Mouse (Mus musculus) lung, adult 10 weeks (tissue): ENCODE results near the gene Nol7. TPM values are rescaled to one million over a fixed set of nuclear protein-coding genes. Genes with fewer than 3 reads are reported as not detected.

Experiments used
- polyA plus RNA-seq: library from polyadenylated mRNA; stranded (reverse); fragments of 350-450 nt; fragmentation: Illumina TruSeq; extraction: RNeasy Lipid Tissue Mini Kit (QIAGEN cat#74804); gene quantifications from one replicate; pipeline ENCODE4 v1.2.3, GENCODE M21; 2014; ENCODE audit warnings: low read depth, low replicate concordance; ENCODE audit not compliant: insufficient read depth

Nol7 gene
- polyA plus RNA-seq: 103 TPM

DNA sequence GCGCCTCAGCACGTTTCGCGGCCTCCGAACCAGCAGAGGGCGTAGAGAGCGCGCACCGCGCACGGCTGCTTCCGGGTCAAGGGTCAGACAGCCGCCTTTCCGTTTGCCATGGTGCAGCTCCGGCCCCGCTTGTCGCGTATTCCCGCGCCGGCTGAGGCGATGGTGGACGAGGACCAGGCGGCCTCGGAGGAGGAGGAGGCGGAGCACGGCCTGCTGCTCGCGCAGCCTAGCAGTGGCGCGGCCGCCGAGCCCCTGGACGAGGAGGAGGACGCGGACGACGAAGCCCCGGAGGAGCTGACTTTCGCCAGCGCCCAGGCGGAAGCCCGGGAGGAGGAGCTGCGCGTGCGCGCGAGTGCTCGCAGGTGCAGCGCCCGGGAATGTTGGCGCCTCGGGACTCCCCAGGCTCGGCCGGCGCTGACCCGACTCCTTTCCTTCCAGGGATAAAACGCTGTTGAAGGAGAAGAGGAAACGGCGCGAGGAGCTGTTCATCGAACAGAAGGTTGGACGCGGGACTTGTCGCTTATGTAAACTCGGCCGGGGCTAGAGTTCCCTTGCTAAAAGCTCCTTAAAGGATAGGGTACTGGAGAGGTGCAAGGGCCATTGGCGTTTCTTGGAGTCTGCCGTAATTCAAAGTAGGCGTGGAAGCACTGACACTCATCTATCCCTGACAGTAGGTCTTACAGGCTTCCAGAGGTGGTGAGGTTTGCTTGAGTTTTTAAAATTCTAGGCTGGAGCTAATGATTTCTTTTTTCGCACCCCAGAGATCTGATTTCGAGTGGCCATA lies at the start of gene Nol7:
TSS of gene Nol7 (plus strand) at position 94 of the 784 bp plus-strand sequence.

DNA sequence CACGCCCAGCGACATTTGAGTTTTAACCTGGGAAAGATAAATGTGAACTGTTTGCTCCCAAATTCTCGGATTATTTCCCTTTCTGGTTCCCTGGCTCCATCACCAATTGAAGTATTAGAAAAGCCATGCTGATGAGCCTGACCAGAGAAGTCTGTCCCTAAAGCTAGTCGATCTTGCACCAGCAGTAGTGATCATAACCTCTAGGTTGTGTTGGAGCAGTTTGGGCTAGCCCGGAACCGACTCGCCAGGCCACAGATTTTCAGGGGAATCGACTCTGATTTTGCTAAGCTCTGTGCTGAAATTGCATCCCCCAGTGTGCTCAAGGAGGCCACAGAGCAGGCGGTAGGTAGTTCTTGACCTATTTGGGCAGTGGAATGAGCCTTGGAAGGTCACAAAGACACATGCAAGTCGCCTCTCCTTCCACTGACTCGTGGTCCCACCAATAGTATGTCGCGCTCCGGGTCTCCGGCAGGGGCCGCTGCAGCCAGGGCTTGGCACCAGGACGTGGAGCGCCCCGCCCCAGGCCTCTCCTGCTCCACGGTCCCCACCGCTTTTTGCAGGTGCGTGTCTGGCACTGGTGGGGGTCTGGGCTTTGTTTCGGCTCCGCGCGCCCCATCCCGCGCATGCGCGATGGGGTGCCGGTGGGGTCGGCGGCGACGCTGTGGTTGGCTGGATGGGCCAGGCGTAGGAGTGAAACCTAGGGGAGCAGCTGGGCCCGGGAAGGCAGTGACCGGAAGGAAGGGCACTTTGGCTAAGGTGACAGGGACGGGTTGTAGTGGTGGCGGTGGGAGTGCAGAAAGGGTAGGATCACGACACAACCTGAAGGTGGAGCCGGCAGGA lies 33.0 kb upstream of the Nol7 start, which contains the start of gene Sirt5:
TSS of gene Sirt5 (plus strand) at position 512 of the 840 bp plus-strand sequence.

Other genes with a start within 250 kb of the Nol7 start
- 9.5 TPM for gene Tbc1d7, start 226.9 kb upstream of the Nol7 start, polyA plus RNA-seq
- gene Gfod1, start 94.2 kb upstream of the Nol7 start, polyA plus RNA-seq: 4.8 TPM
- 9.8 TPM for gene Sirt5, start 32.9 kb upstream of the Nol7 start, polyA plus RNA-seq
- 24.9 TPM for gene Ranbp9, start 82.9 kb downstream of the Nol7 start, polyA plus RNA-seq
- 12.9 TPM for gene Mcur1, start 161.8 kb downstream of the Nol7 start, polyA plus RNA-seq
- gene Rnf182, start 217.3 kb downstream of the Nol7 start, polyA plus RNA-seq: not detected